In genomic region chr3:55686993-55687392, GRCm38 (mm10) we compare ENCODE assay signal across 24 mouse cellular contexts.
DNase-seq lines count a peak whose midpoint lies in the region; ATAC-seq and TF ChIP-seq lines count a peak whose summit lies in the region.
"Had no signal": no experiment of that assay in that cellular context is flagged by ENCODE, and none has a peak within 500 bp of the region (broad histone marks: within the 10 kb centered on the region; RNA-seq: fewer than 3 reads in every experiment).

No protein-coding gene starts in this region.

- no peak overlapping the region for H3K4me3 ChIP-seq in forebrain, embryonic 14.5 days (ENCODE audit: low read depth, low read length)
- no peak overlapping the region for H3K4me3 ChIP-seq in forebrain, postnatal 0 days (ENCODE audit: low read depth, low read length)
- H3K4me3 ChIP-seq in embryonic facial prominence, embryonic 10.5 days, result no peak overlapping the region
- no peak overlapping the region for H3K4me3 ChIP-seq in hindbrain, embryonic 13.5 days
- no peak overlapping the region for H3K4me3 ChIP-seq in limb, embryonic 12.5 days (replicated peaks)
- H3K4me3 ChIP-seq in heart, adult 2 months, result no peak overlapping the region
- H3K4me3 ChIP-seq in kidney, embryonic 16.5 days (ENCODE audit: low read length), result no peak overlapping the region
- H3K4me3 ChIP-seq: forebrain, embryonic 10.5 days; megakaryocyte, embryonic 14.5 days; myocyte had no signal

- no peaks in the 10 kb centered on the region for H3K79me2 ChIP-seq in heart, adult 2 months (replicated peaks; ENCODE audit: control insufficient read depth, insufficient read depth, low read length)

- no peak overlapping the region for H3K9ac ChIP-seq in forebrain, embryonic 14.5 days (ENCODE audit: low read length)
- no peak overlapping the region for H3K9ac ChIP-seq in forebrain, postnatal 0 days
- no peak overlapping the region for H3K9ac ChIP-seq in hindbrain, embryonic 13.5 days
- H3K9ac ChIP-seq in limb, embryonic 12.5 days (replicated peaks), result 0 out of 2 replicates have a peak overlapping the region, but pooled peaks have one; percentile 12
- H3K9ac ChIP-seq in heart, adult 2 months (ENCODE audit: low read depth, low read length), result no peak overlapping the region
- no peak overlapping the region for H3K9ac ChIP-seq in kidney, embryonic 16.5 days (replicated peaks; ENCODE audit: low read length)
- H3K9ac ChIP-seq: liver, postnatal 0 days had no signal

- intact Hi-C loops in heart, adult 2 months (cut with DNase I), result no loop called here

- H3K9me3 ChIP-seq in forebrain, embryonic 14.5 days (replicated peaks; ENCODE audit: control insufficient read depth, low read length), result no peaks in the 10 kb centered on the region
- no peaks in the 10 kb centered on the region for H3K9me3 ChIP-seq in forebrain, postnatal 0 days (ENCODE audit: low read length)
- H3K9me3 ChIP-seq in embryonic facial prominence, embryonic 10.5 days, result no peaks in the 10 kb centered on the region
- H3K9me3 ChIP-seq in hindbrain, embryonic 13.5 days, result no peaks in the 10 kb centered on the region
- no peaks in the 10 kb centered on the region for H3K9me3 ChIP-seq in limb, embryonic 12.5 days
- H3K9me3 ChIP-seq in kidney, embryonic 16.5 days (ENCODE audit: low read length), result no peaks in the 10 kb centered on the region
- H3K9me3 ChIP-seq: forebrain, embryonic 10.5 days; megakaryocyte, embryonic 14.5 days had no signal

- peak; percentile 67; the same call in 1 of the 2 replicates for ATAC-seq in forebrain, embryonic 14.5 days
- no peak for ATAC-seq in forebrain, postnatal 0 days
- ATAC-seq in hindbrain, embryonic 13.5 days (ENCODE audit: low FRiP score), result no peak
- ATAC-seq in limb, embryonic 12.5 days (ENCODE audit: insufficient number of reproducible peaks, insufficient read depth, low FRiP score, low TSS enrichment, low read depth), result no peak
- no peak for ATAC-seq in kidney, embryonic 16.5 days (ENCODE audit: low FRiP score, low TSS enrichment)
- ATAC-seq: CD4-positive, CD25-positive, alpha-beta regulatory T cell, adult 4 months; inflammation-experienced regulatory T-cells, adult 6 months; liver, postnatal 0 days had no signal

- no peak for TF ChIP-seq POLR2A in heart, adult 2 months (IDR thresholded peaks at IDR 0.05; ENCODE audit: insufficient read depth, low read depth, low read length)

- TF ChIP-seq EP300 in heart, adult 2 months (IDR thresholded peaks at IDR 0.05; ENCODE audit: insufficient read depth, low read depth, low read length), result no peak

- H3K36me3 ChIP-seq in forebrain, embryonic 14.5 days (ENCODE audit: control insufficient read depth, insufficient read depth, low read length), result no peaks in the 10 kb centered on the region
- peaks cover 14% of the 10 kb centered on the region; the same call in 1 of the 2 replicates for H3K36me3 ChIP-seq in forebrain, postnatal 0 days (ENCODE audit: insufficient read depth)
- H3K36me3 ChIP-seq in embryonic facial prominence, embryonic 10.5 days (replicated peaks), result no peaks in the 10 kb centered on the region
- H3K36me3 ChIP-seq in hindbrain, embryonic 13.5 days, result peaks cover 7% of the 10 kb centered on the region; the same call in 1 of the 2 replicates
- no peaks in the 10 kb centered on the region for H3K36me3 ChIP-seq in limb, embryonic 12.5 days
- no peaks in the 10 kb centered on the region for H3K36me3 ChIP-seq in heart, adult 2 months (ENCODE audit: control insufficient read depth, insufficient read depth, low read length)
- no peaks in the 10 kb centered on the region for H3K36me3 ChIP-seq in kidney, embryonic 16.5 days (ENCODE audit: insufficient read depth, low read length)
- H3K36me3 ChIP-seq: forebrain, embryonic 10.5 days had no signal

- WGBS in forebrain, embryonic 14.5 days, result 70% methylated on average over 6 of the region's 6 CpGs
- WGBS in forebrain, postnatal 0 days, result 50% methylated on average over 6 of the region's 6 CpGs
- 85% methylated on average over 6 of the region's 6 CpGs for WGBS in embryonic facial prominence, embryonic 10.5 days
- 57% methylated on average over 6 of the region's 6 CpGs for WGBS in hindbrain, embryonic 13.5 days
- WGBS in limb, embryonic 12.5 days, result 70% methylated on average over 6 of the region's 6 CpGs
- 88% methylated on average over 6 of the region's 6 CpGs for WGBS in heart, adult 2 months
- WGBS in kidney, embryonic 16.5 days, result 74% methylated on average over 6 of the region's 6 CpGs

- no peak overlapping the region for H3K4me2 ChIP-seq in forebrain, embryonic 14.5 days (ENCODE audit: low read length)
- no peak overlapping the region for H3K4me2 ChIP-seq in forebrain, postnatal 0 days (ENCODE audit: low read depth)
- no peak overlapping the region for H3K4me2 ChIP-seq in hindbrain, embryonic 13.5 days
- H3K4me2 ChIP-seq in limb, embryonic 12.5 days, result no peak overlapping the region
- H3K4me2 ChIP-seq in kidney, embryonic 16.5 days (replicated peaks; ENCODE audit: low read depth, low read length), result no peak overlapping the region
- H3K4me2 ChIP-seq: heart, embryonic 11.5 days had no signal

- H3K27ac ChIP-seq in forebrain, embryonic 14.5 days (ENCODE audit: low read depth, low read length), result 0 out of 2 replicates have a peak overlapping the region, but pooled peaks have one; percentile 24
- no peak overlapping the region for H3K27ac ChIP-seq in forebrain, postnatal 0 days (ENCODE audit: low read depth, low read length)
- H3K27ac ChIP-seq in embryonic facial prominence, embryonic 10.5 days (replicated peaks), result 0 out of 2 replicates have a peak overlapping the region, but pooled peaks have one; percentile 21
- H3K27ac ChIP-seq in hindbrain, embryonic 13.5 days, result peak overlapping the region; percentile 74
- H3K27ac ChIP-seq in limb, embryonic 12.5 days, result no peak overlapping the region
- H3K27ac ChIP-seq in heart, adult 2 months, result no peak overlapping the region
- H3K27ac ChIP-seq in kidney, embryonic 16.5 days (ENCODE audit: low read length), result no peak overlapping the region
- H3K27ac ChIP-seq: forebrain, embryonic 10.5 days had no signal

- no peak for DNase-seq in forebrain, embryonic 14.5 days (ENCODE audit: low spot score)
- DNase-seq in forebrain, postnatal 0 days, result no peak
- no peak for DNase-seq in embryonic facial prominence, embryonic 10.5 days (ENCODE audit: low spot score)
- DNase-seq in heart, adult 2 months, result no peak
- DNase-seq in layer of hippocampus, adult 9-10 months (ENCODE audit: low spot score), result no peak
- DNase-seq: adrenal gland, postnatal 14 days; cerebellum, postnatal 14 days; heart, postnatal 14 days; kidney, adult 8-10 months; kidney, postnatal 25 days; liver; liver, postnatal 0 days; lung, postnatal 14 days; right cerebral cortex, postnatal 25 days; thymus, adult 2 months had no signal

- no peak for TF ChIP-seq CTCF in forebrain, postnatal 0 days (IDR thresholded peaks at IDR 0.05; ENCODE audit: low read depth)
- TF ChIP-seq CTCF in heart, adult 2 months (IDR thresholded peaks at IDR 0.05), result no peak

- H3K27me3 ChIP-seq in forebrain, embryonic 14.5 days (replicated peaks; ENCODE audit: control insufficient read depth, insufficient read depth, low read length), result no peaks in the 10 kb centered on the region
- H3K27me3 ChIP-seq in forebrain, postnatal 0 days (ENCODE audit: insufficient read depth, low read length), result no peaks in the 10 kb centered on the region
- H3K27me3 ChIP-seq in embryonic facial prominence, embryonic 10.5 days (replicated peaks; ENCODE audit: low read depth, poor library complexity, severe bottlenecking), result no peaks in the 10 kb centered on the region
- H3K27me3 ChIP-seq in hindbrain, embryonic 13.5 days, result no peaks in the 10 kb centered on the region
- H3K27me3 ChIP-seq in limb, embryonic 12.5 days, result no peaks in the 10 kb centered on the region
- H3K27me3 ChIP-seq in heart, adult 2 months (ENCODE audit: control insufficient read depth, insufficient read depth, low read length), result no peaks in the 10 kb centered on the region
- no peaks in the 10 kb centered on the region for H3K27me3 ChIP-seq in kidney, embryonic 16.5 days (ENCODE audit: insufficient read depth, low read length)

- H3K4me1 ChIP-seq in forebrain, embryonic 14.5 days (ENCODE audit: control insufficient read depth, insufficient read depth, low read length), result peaks cover 9% of the 10 kb centered on the region
- H3K4me1 ChIP-seq in forebrain, postnatal 0 days (ENCODE audit: insufficient read depth), result no peaks in the 10 kb centered on the region
- peaks cover 52% of the 10 kb centered on the region for H3K4me1 ChIP-seq in embryonic facial prominence, embryonic 10.5 days
- H3K4me1 ChIP-seq in hindbrain, embryonic 13.5 days (replicated peaks), result peaks cover 56% of the 10 kb centered on the region
- peaks cover 54% of the 10 kb centered on the region for H3K4me1 ChIP-seq in limb, embryonic 12.5 days (replicated peaks)
- H3K4me1 ChIP-seq in heart, adult 2 months (ENCODE audit: control insufficient read depth, insufficient read depth, low read length), result no peaks in the 10 kb centered on the region
- H3K4me1 ChIP-seq in kidney, embryonic 16.5 days (ENCODE audit: insufficient read depth, low read length), result no peaks in the 10 kb centered on the region

Comparison
In these comparisons a context has a peak if more than half of its experiments do, and no peak if none do; other contexts are left out.
1. H3K27ac ChIP-seq: peak in forebrain, embryonic 14.5 days (single experiment), embryonic facial prominence, embryonic 10.5 days (single experiment) and hindbrain, embryonic 13.5 days (single experiment); none in forebrain, postnatal 0 days (single experiment), limb, embryonic 12.5 days (single experiment), heart, adult 2 months (single experiment) and kidney, embryonic 16.5 days (single experiment).